Mouse (Mus musculus): ENCODE data around the gene Pot1a. TPM values are rescaled to one million over a fixed set of nuclear protein-coding genes. Genes with fewer than 3 reads are reported as not detected.

Gene Pot1a
- 1 to 10 TPM; 7.4 to 9.6 (median 7.8) TPM for total RNA-seq (2022)

GRCm38 (mm10) chr6:25808806-25809495 is at the start of gene Pot1a:
Gene Pot1a, minus strand, starts transcription at chr6:25809246.
- DNase-seq (ENCODE audit: low spot score in 2 of 2): peak; percentile 87 to 94

DNA sequence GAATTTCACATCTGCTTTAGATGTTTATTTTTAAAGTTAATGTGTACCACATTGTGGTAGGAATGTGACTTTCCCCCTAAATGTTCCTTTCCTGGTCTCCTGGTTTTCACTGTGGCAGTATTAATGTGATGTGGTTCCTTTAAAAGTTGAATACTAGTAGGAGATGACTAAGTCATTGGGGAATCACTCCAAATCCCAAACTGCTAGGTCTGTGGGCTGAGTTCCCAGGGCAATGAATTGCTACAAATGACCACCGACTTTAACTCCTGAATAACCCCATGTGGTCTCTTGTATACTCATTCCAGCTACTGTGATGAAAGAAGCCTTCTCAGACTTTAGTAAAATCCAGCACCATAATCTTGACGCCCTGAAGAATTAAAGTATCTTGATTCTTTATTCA is 27.2 kb upstream of the Pot1a start:
- DNase-seq (ENCODE audit: low spot score in 2 of 2): no peak

- no peak for DNase-seq (ENCODE audit: low spot score in 2 of 2)
These were observed 3.0 kb downstream of the Pot1a start for GRCm38 (mm10) chr6:25806021-25806420.

GRCm38 (mm10) chr6:25802269-25802668 is 6.8 kb downstream of the Pot1a start:
- DNase-seq (ENCODE audit: low spot score in 2 of 2): no peak

GRCm38 (mm10) chr6:25801230-25801629 is 7.8 kb downstream of the Pot1a start:
- DNase-seq (ENCODE audit: low spot score in 2 of 2): no peak

GRCm38 (mm10) chr6:25768238-25768637 is 40.8 kb downstream of the Pot1a start:
- no peak for DNase-seq (ENCODE audit: low spot score in 2 of 2)

DNA sequence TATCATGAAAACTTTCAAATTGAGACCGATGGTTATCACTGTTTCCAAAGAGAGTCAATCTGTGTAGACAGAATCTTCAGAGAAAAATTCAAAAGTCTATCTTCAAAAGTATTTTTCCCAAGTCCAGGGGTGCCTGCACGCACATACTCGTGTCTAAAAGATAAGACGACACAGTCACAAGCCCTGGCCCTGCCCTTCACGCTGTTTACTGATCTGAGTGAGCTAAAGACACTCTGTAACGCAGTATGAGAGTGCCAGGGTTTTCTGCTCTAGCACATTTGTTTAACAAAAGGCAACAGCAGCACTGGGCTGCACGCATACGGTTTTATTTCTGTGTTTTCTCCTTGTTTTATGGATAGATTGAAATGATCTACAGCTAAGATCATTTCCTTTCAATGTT is 41.5 kb downstream of the Pot1a start:
- no peak for DNase-seq (ENCODE audit: low spot score in 2 of 2)

DNA sequence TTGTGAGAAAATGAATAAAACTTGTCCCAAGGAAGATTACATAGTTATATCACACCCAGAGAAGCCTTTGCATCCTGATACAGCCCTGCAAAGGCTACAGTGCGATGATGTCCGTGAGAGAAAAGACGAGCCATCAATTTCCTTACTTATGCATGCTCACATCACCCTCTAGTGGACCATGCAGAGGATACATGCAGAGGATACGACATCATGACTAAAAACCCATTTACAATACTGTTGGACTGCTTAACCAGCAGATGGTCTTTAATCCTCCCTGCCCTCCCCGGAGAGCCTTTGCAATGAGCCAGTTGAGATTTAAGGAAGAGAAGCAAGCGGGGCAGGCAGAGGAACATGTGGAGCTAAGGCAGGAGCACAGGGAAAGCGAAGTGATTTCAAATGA is 42.0 kb downstream of the Pot1a start:
- DNase-seq (ENCODE audit: low spot score in 2 of 2): no peak

DNA sequence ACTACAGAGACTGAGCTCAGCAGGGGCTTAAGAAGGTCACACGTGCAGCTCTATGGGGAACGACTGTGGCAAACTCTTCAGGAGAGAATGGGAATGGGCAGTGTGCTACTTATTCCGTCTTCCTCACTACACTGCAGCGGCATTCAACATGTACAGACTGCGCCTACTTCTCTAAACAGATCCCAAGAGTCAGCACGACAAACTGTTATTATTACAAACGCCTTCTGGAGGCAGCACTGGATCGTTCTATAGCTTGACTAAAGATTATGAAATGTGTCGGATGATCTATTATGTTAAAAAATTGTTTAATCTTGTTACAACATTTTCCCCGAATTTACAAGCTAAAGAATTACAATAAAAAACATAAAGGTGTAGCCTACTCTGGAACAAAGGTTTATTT is 42.8 kb downstream of the Pot1a start:
- DNase-seq (ENCODE audit: low spot score in 2 of 2): no peak

DNA sequence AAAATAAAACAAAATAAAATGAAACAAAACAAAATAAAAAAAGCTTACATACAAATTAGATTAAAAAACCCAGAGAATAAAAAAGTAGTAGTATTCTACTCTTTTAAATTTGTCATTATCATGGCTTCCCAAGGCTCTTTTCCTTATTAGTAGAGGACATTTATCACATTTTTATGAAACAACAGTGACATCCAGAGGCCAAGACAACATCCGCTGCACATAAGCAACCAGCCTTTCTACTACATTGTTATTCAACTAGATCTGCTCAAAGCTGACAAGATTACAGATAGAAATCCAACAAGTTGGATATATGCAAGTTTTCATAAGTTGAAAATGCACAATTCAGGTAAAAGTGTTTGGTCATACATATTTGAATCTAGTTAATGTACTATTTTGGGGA is 56.4 kb downstream of the Pot1a start:
- no peak for DNase-seq (ENCODE audit: low spot score in 2 of 2)

DNA sequence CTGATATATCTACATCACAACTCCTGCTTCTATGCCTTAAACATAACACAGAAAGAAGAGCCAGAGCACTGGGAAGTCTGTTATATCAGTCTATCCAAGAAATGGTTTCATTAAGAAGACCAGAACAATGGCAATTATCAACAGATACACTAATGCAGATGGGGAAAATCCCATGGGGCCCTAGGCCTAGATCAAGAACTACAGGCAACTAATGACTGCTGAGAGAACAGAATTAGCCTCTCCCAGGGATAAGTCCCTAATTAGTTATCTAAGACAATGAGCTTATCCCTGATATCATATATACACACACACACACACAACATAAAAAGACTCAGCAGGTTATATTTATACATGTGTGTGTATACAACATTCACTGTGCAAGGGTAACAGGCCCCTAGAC is 72.5 kb downstream of the Pot1a start:
- DNase-seq (ENCODE audit: low spot score in 2 of 2): no peak

DNA sequence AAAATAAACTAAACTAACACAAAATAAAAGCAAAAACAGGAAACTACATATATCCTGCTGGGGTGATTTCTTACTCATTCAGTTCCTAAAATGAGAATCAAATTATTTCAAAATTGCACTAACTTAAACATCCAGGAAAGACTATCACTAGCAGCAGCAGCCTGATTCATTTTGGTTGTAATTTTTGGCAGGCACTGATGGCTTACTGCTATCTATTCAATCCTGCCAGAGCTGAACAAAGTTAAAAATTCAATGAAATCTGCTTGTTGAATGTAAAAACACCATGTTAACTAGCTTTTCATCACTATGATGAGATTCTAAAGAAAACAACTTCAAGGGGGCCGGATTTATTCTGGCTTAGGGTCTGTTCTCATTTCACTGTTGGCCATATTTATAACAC is 82.5 kb downstream of the Pot1a start:
- DNase-seq (ENCODE audit: low spot score in 2 of 2): no peak

DNA sequence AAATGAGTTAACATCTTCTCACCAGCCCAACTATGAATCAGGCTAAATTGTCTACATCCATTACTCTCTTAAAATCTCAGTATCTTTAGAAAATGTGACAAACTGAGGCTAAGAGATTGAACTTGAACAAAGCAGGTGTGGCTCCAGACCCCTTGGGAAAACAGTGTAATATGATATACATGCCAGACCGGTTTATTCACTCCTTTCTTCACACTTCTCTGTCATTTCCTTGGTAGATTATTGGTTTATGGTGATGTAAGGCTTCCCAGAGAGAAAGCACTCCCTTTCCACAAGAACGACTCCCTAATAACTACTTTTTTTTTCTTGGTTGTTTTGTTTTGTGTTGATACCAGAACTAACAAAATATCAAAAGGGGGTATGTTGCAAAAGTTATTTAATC is 98.4 kb downstream of the Pot1a start:
- DNase-seq (ENCODE audit: low spot score in 2 of 2): no peak

DNA sequence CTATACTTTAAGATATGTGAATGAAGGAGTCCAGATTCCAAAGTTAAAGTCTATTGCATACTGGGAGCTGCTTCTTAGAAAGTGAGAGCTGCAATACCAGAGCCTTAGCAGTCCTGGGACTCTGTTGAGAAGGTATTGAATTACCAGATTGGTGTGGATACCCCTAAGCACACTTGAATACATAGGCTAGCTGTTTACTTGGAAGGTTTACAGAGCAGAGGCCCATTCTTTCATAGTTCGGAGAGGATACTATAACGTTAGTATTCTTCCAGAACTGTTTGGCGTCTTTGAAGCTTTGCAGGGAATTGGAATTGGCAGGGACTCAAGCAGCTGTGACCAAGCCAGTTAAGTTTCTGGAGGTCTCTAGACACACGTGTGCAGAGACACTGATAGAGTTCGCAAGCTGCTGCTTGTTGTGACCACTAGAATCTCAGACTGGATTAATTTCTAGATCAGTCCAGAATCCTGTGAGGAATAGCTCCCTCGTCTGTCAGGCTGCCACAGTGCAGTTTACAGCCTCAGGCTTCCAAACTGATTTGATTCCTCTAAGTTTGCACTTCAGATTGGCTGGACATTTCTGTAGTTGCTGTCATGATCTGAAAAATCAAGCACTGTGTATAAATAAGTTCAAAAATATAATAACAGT is 99.7 kb downstream of the Pot1a start:
- DNase-seq (ENCODE audit: low spot score in 2 of 2): no peak

DNA sequence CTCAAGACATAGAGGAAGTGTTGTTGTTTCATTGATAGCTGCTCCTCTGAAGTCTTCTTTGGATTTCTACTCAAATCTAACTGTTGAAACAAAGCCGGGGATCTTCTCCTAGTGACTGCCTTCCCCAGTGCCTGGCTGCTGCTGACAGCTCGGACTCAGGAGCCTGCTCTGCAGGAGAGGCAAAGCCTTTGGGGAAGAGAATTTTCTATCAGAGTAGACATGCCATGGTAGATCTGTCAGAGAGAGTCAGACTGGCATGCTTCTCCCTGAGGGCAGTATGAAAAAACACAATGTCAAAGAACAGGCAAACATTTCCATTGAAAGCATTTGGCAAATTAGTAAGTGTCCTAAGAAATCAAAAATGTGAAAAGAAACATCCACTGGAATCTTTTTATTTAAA is 109.1 kb downstream of the Pot1a start:
- no peak for DNase-seq (ENCODE audit: low spot score in 2 of 2)

Other genes with a start within 250 kb of the Pot1a start
- gene Gpr37, start 118.5 kb downstream of the Pot1a start, total RNA-seq (2022): not detected

Data from gastrocnemius, adult 8-10 months (tissue).